Mouse (Mus musculus): ENCODE measurements at regions not wholly inside any gene's neighbourhood (a gene's known extent, or its start where the extent isn't known, plus 50 kb on each side); places are given as distances from the start of the nearest gene placed in this dataset.

- no peak for TF ChIP-seq ZC3H11A (IDR thresholded peaks at IDR 0.05; ENCODE audit: borderline replicate concordance, low read depth, low read length)
- TF ChIP-seq ZNF384 (IDR thresholded peaks at IDR 0.05; ENCODE audit: low read depth, low read length) = no peak
- TF ChIP-seq MAFK (IDR thresholded peaks at IDR 0.05; ENCODE audit: insufficient read depth, low read depth, low read length) = no peak
- no peak for TF ChIP-seq CHD2 (IDR thresholded peaks at IDR 0.05; ENCODE audit: low read depth, low read length)
Measured at GRCm38 (mm10) chr1:61145572-61145971, 167.8 kb downstream of the Icos start.

Measured in ES-E14 (cell line).